Mouse (Mus musculus) cerebellum, postnatal 4 days (tissue): Measurements from ENCODE around the gene Eva1a.

Experiments used
- DNase-seq, 2 experiments: peaks; one replicate each; pipeline ENCODE4 v3.0.0; 2022; ENCODE audit warnings: low spot score in 2 of 2, mixed read lengths in 1 of 2

The Eva1a gene

GRCm38 (mm10) chr6:82040834-82041487 lies at the start of gene Eva1a:
Gene Eva1a, plus strand, starts transcription at chr6:82041043.
- no peak for DNase-seq

DNA sequence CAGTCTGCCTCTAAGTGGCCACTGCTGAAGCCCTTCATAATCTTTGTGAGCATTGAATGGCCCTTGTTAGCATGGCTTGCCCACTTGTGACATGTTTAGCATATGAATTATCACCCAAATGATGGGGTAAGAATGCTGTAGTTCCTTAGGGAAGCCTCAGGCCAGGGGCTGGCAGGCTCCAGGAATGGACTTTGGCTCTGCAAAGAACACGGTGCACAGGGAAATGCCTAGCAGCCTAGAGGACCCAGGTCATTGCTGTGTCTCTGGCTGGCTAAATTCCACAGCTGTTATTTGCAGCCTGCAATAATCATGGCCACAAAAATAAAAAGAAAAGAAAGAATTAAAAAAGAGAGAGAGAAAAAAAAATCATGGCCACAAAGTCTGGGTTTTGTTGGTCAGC lies 28.5 kb upstream of the Eva1a start:
- no peak for DNase-seq

GRCm38 (mm10) chr6:82021074-82021473 lies 19.8 kb upstream of the Eva1a start:
- DNase-seq, result no peak

DNA sequence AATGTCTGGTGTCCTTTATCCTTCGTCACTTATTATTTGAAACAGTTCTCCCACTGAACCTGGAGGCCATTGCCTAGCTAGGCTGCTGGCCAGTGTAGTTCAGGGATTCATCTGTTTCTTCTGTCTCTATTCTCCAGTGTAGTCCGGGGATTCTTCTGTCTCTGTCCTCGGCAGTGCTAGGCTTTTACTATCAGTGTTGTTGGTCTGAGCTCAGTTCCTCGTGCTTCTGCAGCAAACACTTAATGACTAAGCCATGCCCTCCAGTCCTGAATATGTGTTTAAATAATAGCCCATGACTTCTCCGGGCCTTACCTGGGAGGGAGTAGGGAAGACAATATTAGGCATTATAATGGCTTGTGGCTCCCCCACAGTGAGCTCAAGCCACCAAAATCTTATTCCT lies 19.3 kb upstream of the Eva1a start:
- DNase-seq, result no peak

DNA sequence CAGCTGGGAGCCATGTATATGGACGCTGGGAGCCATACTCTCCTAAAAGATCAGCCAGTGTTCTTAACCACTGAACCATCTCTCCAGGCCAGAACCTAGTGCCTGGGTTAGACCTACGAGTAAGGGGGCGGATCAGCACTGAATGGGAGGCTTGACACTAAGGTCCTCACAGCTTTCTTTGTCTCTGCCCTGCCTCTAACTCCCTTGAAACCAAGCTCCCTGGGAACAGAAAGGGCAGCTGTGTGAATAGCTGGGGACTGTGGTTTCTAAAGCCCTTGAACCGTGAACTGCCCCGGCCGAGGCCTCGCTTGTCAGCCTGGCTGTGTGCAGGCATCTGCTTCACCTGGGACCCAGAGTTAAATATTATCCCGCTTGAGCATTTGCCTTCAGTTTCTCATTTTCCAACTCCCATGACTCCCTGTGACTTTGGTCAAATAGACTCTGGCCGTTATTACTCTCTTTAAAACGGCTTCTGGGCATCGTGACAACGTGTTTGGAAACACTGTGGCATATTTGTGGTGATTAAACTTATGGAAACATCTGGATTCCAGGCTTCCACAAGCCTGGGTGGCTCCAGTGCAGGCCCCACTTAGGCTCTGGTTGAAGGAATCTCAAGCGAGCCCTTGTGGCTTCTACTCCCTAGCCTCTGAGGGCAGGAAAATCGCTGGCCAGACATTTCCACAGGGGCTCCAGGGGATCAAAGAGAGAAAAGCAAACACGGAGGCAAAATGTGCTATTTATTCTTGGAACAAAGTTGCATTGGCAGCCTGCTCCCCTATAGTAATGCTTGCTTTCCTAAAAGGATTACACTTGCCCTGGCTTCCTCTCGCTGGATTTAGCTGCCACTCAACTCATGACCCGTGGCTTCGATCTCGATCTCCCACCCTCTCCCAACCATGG lies 11.0 kb upstream of the Eva1a start:
- no peak for DNase-seq

DNA sequence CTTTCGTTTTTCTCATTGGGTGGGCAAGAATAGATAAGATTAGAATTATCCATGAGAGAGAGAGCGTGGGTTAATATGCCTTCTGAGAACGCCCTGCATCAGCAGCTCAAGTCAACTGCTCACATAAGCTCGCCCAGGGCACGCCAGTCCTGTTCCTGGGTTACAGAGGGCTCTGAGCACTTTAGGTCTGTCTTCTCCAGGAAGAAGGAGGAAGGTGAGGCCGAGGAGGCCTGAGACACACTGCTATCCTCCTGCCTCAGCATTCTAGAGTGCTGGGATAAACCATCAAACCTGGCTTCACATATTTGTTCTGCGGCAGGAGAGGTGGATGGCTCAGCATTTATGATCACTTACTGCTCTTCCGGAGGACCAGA lies 10.3 kb upstream of the Eva1a start:
- DNase-seq, result no peak

DNA sequence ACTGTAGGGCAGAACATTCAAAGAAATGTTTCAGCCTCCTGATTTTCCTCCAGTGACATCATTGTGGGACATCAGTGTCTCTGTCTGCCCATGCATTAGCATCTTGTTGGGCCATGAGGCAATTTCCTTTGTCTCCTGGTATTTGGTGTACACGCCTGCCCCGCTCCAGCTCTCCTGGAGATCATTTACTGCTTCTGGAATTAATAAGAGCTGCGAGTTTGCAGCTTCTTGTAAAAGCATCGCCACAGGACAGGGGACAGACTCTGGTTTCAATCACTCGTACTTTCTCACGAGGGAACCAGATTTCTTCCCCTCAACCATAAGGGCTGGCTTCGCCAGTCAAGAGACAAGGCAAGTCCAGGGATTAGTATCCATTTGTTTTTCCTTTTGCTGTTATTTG lies 3.6 kb upstream of the Eva1a start:
- no peak for DNase-seq

GRCm38 (mm10) chr6:82039193-82039592 lies 1.6 kb upstream of the Eva1a start:
- no peak for DNase-seq

DNA sequence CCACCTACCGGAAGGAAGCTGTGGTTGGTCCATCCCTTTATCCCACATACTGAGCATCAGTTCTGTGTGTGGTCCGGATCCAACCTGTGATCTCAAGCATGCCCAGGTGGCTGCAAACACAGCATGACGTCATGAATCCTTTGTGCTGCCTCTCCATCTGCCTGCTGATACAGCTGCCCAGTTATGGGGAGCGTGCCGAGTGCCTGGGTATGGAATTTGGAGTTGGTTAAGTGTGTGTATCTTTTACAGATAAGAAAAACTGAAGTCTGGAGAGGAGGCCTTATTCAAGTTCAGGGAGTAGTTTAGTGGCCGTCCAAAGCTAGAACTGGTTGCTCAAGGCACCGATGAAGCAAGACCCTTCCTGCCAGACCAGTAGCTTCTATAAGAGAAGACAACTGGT lies 875 bp upstream of the Eva1a start:
- no peak for DNase-seq

DNA sequence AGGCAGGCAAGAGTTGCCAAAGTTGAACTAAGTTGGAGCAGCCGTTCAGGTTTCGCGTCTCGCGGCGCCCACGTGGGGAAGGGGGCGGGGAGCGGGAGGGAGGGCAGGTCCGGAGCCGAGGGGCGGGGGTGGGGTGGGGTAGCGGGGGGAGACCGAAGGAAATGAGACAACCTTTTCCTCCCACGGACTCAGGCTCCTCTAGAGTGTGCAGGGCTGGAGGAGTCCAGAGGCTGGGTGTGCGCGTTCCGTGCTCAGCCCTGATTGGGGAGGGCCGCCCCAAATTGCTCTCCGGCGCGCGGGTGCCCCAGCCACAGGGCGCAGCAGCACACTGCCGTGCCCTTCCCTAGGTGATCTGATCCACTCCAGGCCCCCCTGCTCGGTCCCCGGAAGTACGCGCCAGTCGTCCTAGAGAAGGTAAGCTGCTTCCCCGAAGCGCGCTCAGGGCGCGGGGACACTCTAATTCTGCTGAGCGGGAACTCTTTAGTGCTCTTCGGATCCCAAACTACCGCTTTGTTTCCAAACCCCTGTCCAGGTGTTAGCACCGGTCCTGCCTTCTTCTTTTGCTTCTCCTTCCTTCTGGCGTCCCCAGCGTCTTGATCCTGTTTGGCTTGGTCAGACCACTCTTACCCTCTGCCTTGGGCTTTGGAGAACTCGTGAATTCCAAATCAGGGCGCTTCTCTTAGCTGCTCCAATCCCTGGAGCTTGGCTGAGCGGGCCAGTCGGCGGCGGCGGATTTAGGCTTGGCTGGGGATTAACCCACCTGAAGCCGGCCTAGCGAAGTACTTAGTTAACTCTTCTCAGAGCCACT lies 849 bp downstream of the Eva1a start:
- no peak for DNase-seq

DNA sequence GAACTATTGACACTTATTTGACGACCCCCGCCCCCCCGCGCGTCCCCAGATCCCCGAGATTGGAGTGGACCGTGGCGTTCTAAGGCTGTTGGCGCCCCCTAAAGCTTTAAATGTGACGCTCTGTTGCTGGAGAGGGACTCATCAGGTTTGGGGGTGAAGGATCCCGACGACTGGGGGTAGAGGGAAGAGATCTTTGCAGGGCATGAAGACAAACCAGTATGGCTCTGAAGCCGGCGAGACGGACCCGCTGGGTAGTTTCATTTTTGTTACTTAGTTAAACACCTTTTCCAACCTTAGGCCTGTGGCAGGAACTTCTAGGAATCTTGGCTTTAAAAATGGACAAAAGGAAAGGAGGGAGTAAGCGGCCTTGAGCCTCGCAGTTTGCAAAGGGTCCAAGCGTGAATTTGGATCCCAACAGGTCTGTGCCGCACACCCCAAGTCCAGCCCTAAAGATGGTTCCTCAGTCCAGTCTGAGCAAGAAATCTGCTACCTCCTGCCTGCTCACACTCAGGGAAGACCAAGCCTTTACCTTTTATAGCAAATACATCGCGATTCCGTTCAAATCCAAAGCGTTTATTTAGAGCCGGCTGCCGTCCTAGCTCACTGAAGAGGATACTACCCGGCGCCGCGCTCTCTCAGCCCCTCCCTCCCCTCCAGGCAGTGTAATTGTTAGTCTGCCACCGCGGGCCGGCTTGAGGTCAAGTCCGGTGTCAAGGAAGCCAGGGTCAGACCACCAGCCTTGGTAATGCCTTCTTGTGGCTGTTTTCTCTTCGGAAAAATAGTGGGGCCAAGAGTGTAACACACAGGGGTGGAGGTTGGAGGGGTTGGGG lies 1.7 kb downstream of the Eva1a start:
- DNase-seq, result peak in 1 of 2 experiments; percentile 15

DNA sequence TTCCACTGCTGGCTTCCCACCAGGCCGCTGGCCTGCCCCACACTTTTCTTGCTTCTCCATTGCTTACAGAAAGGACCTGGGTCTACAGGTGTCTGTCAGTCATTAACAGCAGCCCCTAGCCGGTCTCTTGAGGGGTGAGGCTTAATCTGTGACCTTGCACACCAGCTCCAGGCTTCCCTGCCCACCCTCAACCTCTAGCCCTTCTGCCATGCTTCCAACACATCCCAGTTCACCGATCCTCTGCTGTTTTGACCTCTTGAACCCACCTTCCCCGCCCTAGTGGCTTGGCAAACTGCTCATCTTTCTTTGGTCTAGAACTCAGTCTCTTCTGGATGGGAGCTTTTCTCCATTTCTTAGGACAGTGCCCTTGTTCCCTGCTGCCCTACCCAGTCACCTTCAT lies 2.8 kb downstream of the Eva1a start:
- no peak for DNase-seq

DNA sequence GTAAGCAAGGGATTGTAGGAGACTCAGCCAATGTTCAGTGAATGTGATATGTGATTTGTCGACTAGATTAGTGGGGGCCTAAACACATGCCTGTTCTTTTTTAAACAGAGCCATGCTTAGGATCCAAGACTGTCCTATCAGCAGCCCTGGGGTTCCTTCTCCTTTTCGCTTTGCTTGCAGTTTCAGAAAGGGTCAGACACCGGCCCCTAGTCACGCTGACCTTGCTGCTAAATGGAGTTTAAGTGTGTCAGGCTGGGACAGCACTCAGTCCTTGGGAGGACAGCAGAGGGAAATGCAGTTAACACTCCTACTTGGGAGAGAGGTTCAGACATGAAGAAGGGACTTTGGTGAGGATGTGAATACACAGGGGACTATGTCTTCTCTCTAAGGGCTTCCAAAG lies 3.7 kb downstream of the Eva1a start:
- no peak for DNase-seq

GRCm38 (mm10) chr6:82047977-82048376 lies 7.1 kb downstream of the Eva1a start:
- DNase-seq, result no peak

DNA sequence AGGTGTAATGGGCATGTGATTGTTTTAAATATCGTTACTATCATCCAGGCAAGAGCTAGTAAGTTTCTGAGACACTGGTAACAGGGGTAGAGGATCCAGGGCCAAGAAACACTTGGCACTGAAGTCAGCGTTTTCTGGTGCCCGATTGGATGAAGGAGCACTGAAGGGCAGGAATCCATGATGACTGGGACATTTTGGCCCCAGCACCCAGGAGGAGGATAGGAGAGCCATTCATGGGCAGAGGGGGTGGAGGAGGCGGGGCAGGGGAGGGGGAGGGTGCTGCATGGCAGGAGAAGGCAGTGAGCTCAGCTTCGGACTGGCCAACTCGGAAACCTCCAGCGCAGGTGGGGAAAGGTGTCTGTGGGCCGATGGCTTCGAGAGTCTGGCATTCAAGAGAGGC lies 9.4 kb downstream of the Eva1a start:
- DNase-seq, result no peak

DNA sequence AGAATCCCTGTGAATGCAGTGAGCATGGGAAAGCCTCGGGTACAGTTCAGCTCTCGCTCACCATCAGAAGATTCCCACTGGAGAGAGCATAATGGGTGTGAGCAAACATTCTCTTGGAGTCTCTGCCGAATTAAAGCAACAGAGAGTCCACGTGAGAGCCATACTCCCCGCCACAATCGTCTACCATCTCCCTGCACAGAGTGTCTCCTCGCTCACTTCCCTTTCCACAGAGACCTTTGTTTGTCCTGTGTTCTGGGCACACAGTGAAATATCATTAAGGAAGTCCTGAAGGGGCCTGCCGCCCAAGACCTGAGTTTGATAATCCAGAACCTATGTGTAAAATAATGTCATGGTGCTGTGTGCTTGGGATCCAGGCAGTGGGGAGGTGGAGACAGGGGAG lies 10.7 kb downstream of the Eva1a start:
- DNase-seq, result no peak

GRCm38 (mm10) chr6:82052047-82052725 lies 11.3 kb downstream of the Eva1a start:
- no peak for DNase-seq

- DNase-seq, result no peak
Observed at GRCm38 (mm10) chr6:82052726-82053118, 11.9 kb downstream of the Eva1a start.

- DNase-seq, result no peak
Observed at GRCm38 (mm10) chr6:82054854-82055253, 14.0 kb downstream of the Eva1a start.

DNA sequence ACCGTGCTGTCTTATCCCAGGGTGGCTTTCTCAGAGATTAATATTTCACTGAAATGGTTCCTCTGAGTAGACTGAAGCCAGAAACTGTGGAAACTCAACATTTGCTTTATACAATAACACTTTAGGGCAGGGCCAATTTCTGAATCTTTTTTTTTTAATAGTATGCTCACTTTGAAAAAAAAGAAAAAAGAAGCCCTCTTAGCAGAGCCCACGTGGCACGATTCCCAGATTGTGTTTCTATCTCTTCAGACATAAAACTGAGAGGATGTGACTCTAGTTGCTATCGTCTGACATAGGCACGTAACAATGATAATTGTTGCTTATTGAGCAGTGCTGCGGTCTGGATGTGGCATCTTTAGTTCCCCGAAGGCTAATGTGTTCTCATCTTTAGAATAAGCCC lies 19.1 kb downstream of the Eva1a start:
- DNase-seq, result no peak

- DNase-seq, result no peak
Observed at GRCm38 (mm10) chr6:82065230-82065629, 24.4 kb downstream of the Eva1a start.
